Mouse (Mus musculus) lung, adult 2 months (tissue): Measurements from ENCODE around the gene Fgf12.

Experiments
- CTCF ChIP-seq: fragments of 200-500 bp; IDR thresholded peaks from 2 replicates; pipeline ENCODE4 v1.5.1; 2011; ENCODE audit warnings: mild to moderate bottlenecking, low read length, control low read depth; ENCODE audit not compliant: insufficient read depth
- POLR2A ChIP-seq: fragments of 200-500 bp; IDR thresholded peaks from 2 replicates; pipeline ENCODE4 v1.6.1; 2011; ENCODE audit warnings: low read depth, mild to moderate bottlenecking, control low read depth, low read length, borderline replicate concordance; ENCODE audit errors: extremely low read depth

GRCm38 (mm10) chr16:28770276-28770675, 17.4 kb upstream of the Fgf12 start:
- TF ChIP-seq CTCF (no peak), POLR2A (no peak)
